Mouse (Mus musculus) lung, embryonic 16.5 days (tissue): ENCODE measurements around the gene Pdss1. TPM values are rescaled to one million over a fixed set of nuclear protein-coding genes. Genes with fewer than 3 reads are reported as not detected.

Experiments used
- polyA plus RNA-seq: library from polyadenylated mRNA; unstranded; fragments of >200 nt; fragmentation: Nextera tagmentation; extraction: Ambion mirVana; gene quantifications from 2 replicates; pipeline ENCODE4 v1.2.1, GENCODE M21; 2015

Gene Pdss1
- polyA plus RNA-seq, 1 experiment from 2014 or later: 19.4 TPM

Other genes starting within 250 kb of the Pdss1 start
- gene Apbb1ip, start 121.4 kb upstream of the Pdss1 start, polyA plus RNA-seq: 1.6 and 2.3 TPM in 2 replicates
- 56.1 and 57.9 TPM in 2 replicates for gene Abi1, start 144.7 kb downstream of the Pdss1 start, polyA plus RNA-seq
- 32.0 and 32.1 TPM in 2 replicates for gene Acbd5, start 172.6 kb downstream of the Pdss1 start, polyA plus RNA-seq